Mouse (Mus musculus) bone marrow, adult 2 months (tissue): ENCODE results near the gene Gm26938. TPM values are rescaled to one million over a fixed set of nuclear protein-coding genes. Genes with fewer than 3 reads are reported as not detected.

Experiments
- H3K27ac ChIP-seq: fragments of 200-500 bp; 2 replicates; pipeline ENCODE4 v1.5.1; 2012; ENCODE audit warnings: low read depth, mild to moderate bottlenecking, control low read depth, inconsistent platforms, low read length; ENCODE audit not compliant: control insufficient read depth, poor library complexity, insufficient read depth
- H3K4me1 ChIP-seq: fragments of 200-500 bp; 2 replicates; pipeline ENCODE4 v1.6.1; 2011; ENCODE audit warnings: low read length; ENCODE audit not compliant: control insufficient read depth, insufficient read depth
- H3K4me3 ChIP-seq: fragments of 200-500 bp; replicated peaks from 2 replicates; pipeline ENCODE3; 2011; ENCODE audit warnings: mild to moderate bottlenecking, low read depth, low read length, control low read depth; ENCODE audit not compliant: control insufficient read depth
- CTCF ChIP-seq: fragments of 200-500 bp; IDR thresholded peaks from 2 replicates; pipeline ENCODE4 v1.5.1; 2011; ENCODE audit warnings: low read length, control low read depth; ENCODE audit not compliant: control insufficient read depth, insufficient read depth
- POLR2A ChIP-seq: fragments of 200-500 bp; IDR thresholded peaks from 2 replicates; pipeline ENCODE4 v1.6.1; 2011; ENCODE audit warnings: low read depth, mild to moderate bottlenecking, control low read depth, low read length, borderline replicate concordance; ENCODE audit not compliant: control insufficient read depth
- WGBS: fragments of 180-500 bp; shearing (Covaris S2); methylation state at CpG from one replicate; pipeline ENCODE4 v1.1.7; 2018; 5-methylcytosine and 5-hydroxymethylcytosine counted together
- polyA plus RNA-seq: library from polyadenylated mRNA; stranded (reverse); fragments of >200 nt; gene quantifications from 2 replicates; pipeline ENCODE4 v1.2.4, GENCODE M21; 2011; ENCODE audit warnings: low replicate concordance; ENCODE audit not compliant: missing spikeins, insufficient read depth, insufficient read length

Gene Gm26938
- polyA plus RNA-seq, 1 experiment, result not detected

DNA sequence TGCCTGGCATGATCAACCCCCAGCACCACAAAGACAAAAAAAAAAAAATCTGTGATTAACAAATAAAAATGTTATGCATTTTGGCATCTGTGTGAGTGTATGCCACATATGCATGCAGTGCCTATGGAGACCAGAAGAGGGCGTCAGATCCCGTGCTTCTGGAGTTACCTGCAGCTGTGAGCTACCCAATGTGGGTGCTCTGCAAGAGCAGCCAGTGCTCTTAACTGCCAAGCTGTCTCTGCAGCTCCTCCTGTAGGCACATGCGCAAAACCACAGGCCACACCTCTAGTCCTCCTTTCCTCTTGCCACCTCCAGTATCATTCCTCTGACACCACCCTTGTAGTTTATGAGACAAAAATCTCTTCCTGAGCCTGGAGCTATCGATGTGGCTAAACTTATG, 16.8 kb downstream of the Gm26938 start:
- Histone ChIP-seq H3K4me1 (peaks cover 5% of the 10 kb centered on the region), H3K27ac (no peak overlapping the region), H3K4me3 (no peak overlapping the region)
- WGBS, result 48% methylated on average over 4 of the region's 4 CpGs
- TF ChIP-seq CTCF (peak; percentile 34; the same call in 1 of the 2 replicates), POLR2A (no peak)

DNA sequence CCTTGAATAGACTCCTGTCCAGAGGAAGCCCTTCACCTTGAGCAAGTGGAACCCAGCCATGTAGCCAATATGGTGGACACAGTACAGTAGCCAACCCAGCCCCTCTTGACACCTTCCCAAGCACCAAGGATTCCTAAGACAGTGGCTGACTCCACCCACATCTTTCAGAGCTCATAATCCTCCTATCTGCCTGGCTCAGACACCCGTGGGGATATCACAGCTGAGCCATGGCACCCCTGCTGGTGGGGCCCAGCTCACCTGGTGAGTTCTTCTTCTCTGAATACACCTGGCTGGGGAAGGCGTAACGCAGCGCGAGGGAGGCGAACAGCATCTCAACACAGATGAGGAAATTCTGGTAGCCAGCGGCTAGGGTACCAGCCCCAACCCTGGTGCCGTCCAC, 20.3 kb downstream of the Gm26938 start:
- Histone ChIP-seq H3K4me1 (peaks cover 2% of the 10 kb centered on the region), H3K4me3 (no peak overlapping the region), H3K27ac (peak overlapping the region; percentile 93)
- TF ChIP-seq CTCF (peak; percentile 20; the same call in 1 of the 2 replicates), POLR2A (no peak)
- 94% methylated on average over 8 of the region's 8 CpGs for whole genome bisulfite sequencing

DNA sequence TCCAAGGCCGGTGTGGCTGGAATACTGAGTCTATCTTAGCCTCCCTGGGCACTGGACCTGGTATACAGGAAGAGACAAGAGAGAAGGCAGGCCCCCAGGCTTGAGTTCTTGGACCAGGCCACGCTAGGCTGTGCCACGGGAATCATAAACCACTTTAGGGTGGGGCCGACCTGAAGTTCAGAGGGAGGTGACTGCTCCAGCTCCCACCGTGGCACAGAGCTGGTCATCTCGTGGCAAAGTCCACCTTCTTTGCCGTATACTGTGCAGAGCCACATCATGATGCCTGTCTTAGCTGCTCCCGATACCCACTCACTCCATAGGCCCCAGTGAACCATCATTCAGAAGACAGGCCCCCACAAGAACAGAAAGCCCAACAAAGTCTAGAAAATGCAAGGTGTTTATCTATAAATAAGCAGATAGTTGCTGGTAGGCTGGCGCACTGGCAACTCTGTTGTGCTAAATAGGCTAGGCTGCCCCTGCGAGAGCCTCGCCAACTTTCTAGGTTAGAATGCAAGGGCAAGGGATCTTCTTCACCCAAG, 21.6 kb downstream of the Gm26938 start:
- peak overlapping the region; percentile 93 for H3K27ac ChIP-seq
- H3K4me3 ChIP-seq, result no peak overlapping the region
- H3K4me1 ChIP-seq, result peaks cover 2% of the 10 kb centered on the region
- TF ChIP-seq POLR2A (no peak), CTCF (no peak)
- WGBS, result 53% methylated on average over 11 of the region's 11 CpGs

DNA sequence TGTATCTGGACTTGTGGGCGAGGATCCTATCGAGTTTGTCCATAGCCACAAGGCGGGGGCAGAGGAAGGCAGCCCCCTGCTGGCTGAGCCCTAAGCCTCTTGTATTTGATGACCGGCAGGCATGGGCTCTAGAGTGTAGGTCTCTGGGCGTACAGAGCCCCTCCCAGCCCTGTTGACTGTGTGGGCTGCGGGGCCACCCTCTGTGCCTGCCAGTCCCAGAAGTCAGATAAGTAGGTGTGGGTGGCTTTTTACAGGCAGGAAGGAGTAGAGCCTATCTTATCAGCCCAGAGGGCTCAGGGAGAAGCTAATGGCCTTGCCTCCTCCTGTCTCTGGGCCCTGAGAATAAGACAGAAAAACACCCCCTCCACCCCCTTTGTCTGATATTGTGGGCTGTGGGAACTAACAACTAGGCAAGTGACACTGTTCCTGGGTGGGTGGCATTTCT, 22.1 kb downstream of the Gm26938 start:
- Histone ChIP-seq H3K4me1 (peaks cover 2% of the 10 kb centered on the region), H3K4me3 (no peak overlapping the region), H3K27ac (peak overlapping the region; percentile 93)
- 11% methylated on average over 6 of the region's 6 CpGs for WGBS
- TF ChIP-seq POLR2A (peak; percentile 59; the same call in 1 of the 2 replicates), CTCF (peak; percentile 21; the same call in 1 of the 2 replicates)

DNA sequence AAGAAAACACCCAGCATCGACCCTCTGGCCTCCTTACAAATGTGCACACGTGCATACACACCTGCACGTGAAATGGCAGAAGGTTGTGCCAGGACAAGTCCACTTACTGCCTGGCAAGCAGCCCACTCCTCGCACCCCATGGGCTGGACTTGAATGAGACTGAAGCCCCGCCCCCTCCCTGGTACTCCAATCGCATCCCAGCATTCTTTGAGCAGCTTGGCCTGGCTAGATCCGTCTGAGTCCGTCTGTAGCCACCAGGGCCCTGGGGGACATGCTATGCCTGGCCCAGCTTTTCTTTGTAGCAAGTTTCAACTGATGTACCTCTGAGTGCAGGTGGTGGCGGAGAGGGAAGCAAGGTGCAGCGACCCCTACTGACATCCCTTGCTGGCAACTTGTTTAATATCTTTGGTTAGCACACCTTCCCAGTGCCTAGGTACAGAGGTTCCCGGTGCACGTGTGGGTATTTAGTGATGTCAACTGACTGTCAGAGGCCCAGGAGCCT, 22.6 kb downstream of the Gm26938 start:
- Histone ChIP-seq H3K27ac (peak overlapping the region; percentile 93), H3K4me1 (peaks cover 2% of the 10 kb centered on the region), H3K4me3 (no peak overlapping the region)
- TF ChIP-seq CTCF (peak; percentile 47), POLR2A (peak; percentile 32; the same call in 1 of the 2 replicates)
- 15% methylated on average over 12 of the region's 12 CpGs for WGBS

DNA sequence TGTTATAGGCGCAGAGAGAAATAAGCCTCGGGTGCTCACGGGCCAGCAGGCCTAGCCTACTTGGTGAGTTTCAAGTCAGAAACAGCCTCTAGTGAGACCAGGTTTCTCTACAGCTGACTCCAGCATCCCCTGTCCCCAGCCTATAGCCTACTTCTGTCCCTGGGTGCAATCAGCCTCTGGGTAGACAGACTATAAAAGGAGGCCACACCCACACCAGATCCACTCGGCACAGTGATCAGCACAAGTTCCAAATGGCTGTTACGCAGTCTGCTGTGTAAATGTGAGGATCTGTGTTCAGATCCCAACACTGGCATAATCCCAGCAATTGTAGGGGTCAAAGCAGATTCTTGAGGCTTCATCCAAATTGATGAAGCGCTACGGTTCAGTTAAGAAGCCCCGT, 23.0 kb downstream of the Gm26938 start:
- no peak overlapping the region for H3K4me3 ChIP-seq
- 72% methylated on average over 8 of the region's 8 CpGs for WGBS
- peaks cover 2% of the 10 kb centered on the region for H3K4me1 ChIP-seq
- peak overlapping the region; percentile 93 for H3K27ac ChIP-seq
- TF ChIP-seq POLR2A (no peak), CTCF (no peak)

DNA sequence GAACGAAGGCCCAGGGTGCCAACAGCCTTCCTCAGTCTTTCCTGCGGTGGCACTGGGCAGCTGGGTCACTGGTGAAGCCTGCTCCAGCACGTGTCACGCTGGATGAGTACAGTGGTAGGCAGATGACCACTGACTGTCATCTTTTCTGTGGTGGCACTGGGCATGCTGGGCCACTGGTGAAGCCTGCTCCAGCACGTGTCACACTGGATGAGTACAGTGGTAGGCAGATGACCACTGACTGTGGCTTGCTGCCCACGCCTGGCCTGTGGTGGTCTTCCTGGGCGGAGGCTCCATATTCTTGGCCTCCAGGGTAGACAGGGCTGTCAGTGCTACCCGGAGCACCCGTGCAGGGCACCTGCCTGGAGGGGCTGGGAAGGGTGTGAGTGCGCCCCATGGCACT, 24.3 kb downstream of the Gm26938 start:
- Histone ChIP-seq H3K27ac (no peak overlapping the region), H3K4me1 (peaks cover 2% of the 10 kb centered on the region), H3K4me3 (no peak overlapping the region)
- TF ChIP-seq CTCF (no peak), POLR2A (no peak)
- WGBS, result 88% methylated on average over 10 of the region's 10 CpGs

DNA sequence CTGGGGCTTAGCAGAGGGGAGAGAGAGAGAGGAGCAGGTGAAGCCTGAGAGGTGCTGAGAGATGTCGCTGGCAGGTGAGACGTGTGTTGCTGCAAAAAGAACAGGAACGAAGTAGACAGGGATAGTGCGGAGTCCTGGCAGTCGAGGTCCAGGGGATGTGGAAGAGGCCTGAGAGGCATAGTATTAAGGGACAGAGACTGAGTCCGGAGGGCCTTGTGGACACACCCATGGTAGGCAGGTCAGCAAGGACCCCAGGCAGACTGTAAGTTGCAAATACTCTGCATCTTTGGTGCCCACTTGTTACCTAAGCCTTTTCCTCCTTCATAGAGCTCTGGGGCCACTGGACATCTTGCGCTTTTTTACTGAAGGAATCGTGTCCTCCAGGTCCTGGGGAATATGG, 25.0 kb downstream of the Gm26938 start:
- no peak overlapping the region for H3K4me3 ChIP-seq
- 93% methylated on average over 8 of the region's 8 CpGs for WGBS
- peaks cover 2% of the 10 kb centered on the region for H3K4me1 ChIP-seq
- H3K27ac ChIP-seq, result no peak overlapping the region
- TF ChIP-seq POLR2A (no peak), CTCF (no peak)

DNA sequence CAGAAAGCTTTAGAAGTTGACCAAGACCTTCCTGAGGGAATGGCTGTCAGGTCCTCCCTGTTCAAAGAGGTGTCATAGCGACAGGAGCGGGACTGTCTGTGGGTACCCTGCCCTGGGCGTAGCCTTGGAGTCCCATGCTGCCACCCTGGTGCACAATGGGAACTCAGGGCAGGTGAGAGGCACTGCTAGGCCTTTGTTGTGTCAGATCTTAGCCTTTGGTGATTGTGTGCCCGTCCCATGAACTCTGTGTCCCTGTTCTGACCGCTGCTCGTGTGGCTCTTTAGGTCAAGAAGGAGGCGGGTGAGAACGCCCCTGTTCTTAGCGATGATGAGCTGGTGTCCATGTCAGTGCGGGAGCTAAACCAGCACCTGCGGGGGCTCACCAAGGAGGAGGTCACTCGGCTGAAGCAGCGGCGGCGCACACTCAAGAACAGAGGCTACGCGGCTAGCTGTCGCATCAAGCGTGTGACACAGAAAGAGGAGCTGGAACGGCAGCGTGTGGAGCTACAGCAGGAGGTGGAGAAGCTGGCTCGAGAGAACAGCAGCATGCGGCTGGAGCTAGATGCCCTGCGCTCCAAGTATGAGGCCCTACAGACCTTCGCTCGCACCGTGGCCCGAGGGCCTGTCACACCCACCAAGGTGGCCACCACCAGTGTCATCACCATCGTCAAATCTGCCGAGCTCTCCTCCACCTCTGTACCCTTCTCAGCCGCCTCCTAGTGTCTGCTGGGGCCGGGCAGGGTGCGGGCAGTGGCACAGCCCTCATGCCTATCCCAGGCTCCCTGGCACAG, 26.2 kb downstream of the Gm26938 start:
- H3K4me1 ChIP-seq, result peaks cover 8% of the 10 kb centered on the region; the same call in 1 of the 2 replicates
- no peak overlapping the region for H3K27ac ChIP-seq
- no peak for TF ChIP-seq POLR2A
- TF ChIP-seq CTCF, result no peak
- no peak overlapping the region for H3K4me3 ChIP-seq
- 95% methylated on average over 33 of the region's 33 CpGs for WGBS
